Mouse (Mus musculus): Measurements from ENCODE around the gene Mef2c. TPM values are rescaled to one million over a fixed set of nuclear protein-coding genes. Genes with fewer than 3 reads are reported as not detected.

Gene Mef2c
- polyA plus RNA-seq, 1 experiment from 2014 or later, result 29.8 TPM

DNA sequence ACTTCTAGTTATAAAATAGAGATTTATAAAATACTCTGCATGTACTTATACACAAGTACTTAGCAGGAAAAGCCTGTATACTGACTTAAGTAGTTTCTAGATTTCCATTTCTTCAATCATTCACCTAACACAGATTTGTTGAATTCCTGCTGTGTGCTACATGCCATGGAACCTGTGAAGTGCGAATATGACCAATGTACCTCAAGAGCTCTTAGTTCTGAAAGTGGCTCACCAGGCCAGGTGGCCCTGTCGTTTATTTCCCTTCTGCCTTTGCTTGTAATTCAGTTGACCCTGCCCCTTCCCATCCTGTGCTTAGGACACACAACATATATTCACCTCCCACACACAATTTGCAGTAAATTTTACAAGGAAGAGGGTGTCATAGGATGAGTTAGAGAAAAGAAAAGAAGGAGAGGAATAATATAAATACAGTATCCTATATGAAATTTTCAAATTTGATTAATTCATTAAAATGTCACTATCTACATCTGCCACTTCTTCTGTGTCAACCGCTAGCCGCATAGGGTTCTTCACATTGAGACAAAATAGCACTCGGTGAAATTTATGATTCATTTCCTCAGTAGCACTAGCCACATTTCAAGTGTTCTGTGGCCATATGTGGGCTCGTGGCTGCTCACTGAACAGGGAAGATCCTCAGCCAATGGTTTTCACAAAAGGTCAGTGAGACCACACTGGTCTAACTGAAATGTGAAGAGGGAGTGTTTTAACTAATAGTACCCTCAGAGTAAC lies 93.3 kb downstream of the Mef2c start:
- no peak overlapping the region for H3K4me3 ChIP-seq (ENCODE audit: low read depth, low read length)
- H3K27ac ChIP-seq (replicated peaks; ENCODE audit: low read depth, low read length), result no peak overlapping the region
- no peak overlapping the region for H3K9ac ChIP-seq (replicated peaks; ENCODE audit: low read length)
- H3K27me3 ChIP-seq (ENCODE audit: control insufficient read depth, insufficient read depth, low read length), result no peaks in the 10 kb centered on the region
- no peaks in the 10 kb centered on the region for H3K9me3 ChIP-seq (replicated peaks; ENCODE audit: control insufficient read depth, low read length)
- ATAC-seq (replicated peaks; ENCODE audit: insufficient number of reproducible peaks, low FRiP score, low TSS enrichment, low read depth) (no peak), DNase-seq (ENCODE audit: low spot score) (no peak)
- 87% methylated on average over 6 of the region's 6 CpGs for WGBS
- H3K36me3 ChIP-seq (replicated peaks; ENCODE audit: control insufficient read depth, insufficient read depth, low read depth, low read length), result no peaks in the 10 kb centered on the region
- H3K4me1 ChIP-seq (ENCODE audit: control insufficient read depth, insufficient read depth, low read length), result no peaks in the 10 kb centered on the region
- H3K4me2 ChIP-seq (ENCODE audit: low read depth, low read length), result no peak overlapping the region

DNA sequence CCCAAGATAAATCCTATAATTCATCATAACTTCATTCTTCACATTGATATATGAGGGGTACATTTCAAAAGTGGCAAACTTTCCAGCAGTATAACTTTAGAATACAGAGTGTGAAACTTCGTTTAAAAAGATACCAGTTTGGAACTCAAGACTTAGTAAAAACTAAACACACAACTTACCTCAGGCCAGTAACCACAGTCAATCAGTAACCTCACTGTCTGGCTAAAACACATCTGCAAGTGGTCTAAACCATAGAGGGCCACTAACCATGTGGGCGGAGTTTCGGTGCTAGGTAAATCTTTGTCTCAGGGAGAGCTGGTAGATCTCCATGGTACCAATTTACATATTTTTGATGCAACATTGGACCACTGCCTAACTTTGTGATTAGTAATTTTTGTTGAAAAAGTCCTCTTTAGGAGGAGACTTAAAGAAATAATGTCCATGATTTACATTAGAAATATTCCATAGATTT lies 93.9 kb downstream of the Mef2c start:
- no peak for ATAC-seq (replicated peaks; ENCODE audit: insufficient number of reproducible peaks, low FRiP score, low TSS enrichment, low read depth)
- DNase-seq (ENCODE audit: low spot score), result no peak
- WGBS, result 96% methylated on average over 3 of the region's 3 CpGs

DNA sequence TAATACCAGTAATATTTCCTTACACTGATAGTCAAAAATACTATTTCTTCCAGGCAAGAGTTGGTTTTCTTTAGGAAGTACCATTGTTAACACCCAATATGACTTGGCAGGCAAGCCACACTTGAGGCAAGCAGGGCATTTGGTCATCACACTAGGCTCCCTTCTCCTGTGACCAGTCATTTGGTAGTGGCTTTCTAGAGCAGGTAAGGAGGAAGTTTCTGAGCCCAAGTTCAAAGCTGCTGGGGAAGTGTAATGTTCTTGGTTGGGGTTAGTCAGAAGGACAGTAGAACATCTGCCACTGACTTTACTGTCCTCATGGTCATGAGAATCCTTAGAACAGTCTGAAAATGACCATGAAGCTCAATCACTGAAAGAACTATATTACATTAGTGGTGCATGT lies 96.5 kb downstream of the Mef2c start:
- DNase-seq (ENCODE audit: low spot score), result no peak
- no peaks in the 10 kb centered on the region for H3K27me3 ChIP-seq (ENCODE audit: control insufficient read depth, insufficient read depth, low read length)
- no peak overlapping the region for H3K4me2 ChIP-seq (ENCODE audit: low read depth, low read length)
- no peak overlapping the region for H3K27ac ChIP-seq (replicated peaks; ENCODE audit: low read depth, low read length)
- no peaks in the 10 kb centered on the region for H3K9me3 ChIP-seq (replicated peaks; ENCODE audit: control insufficient read depth, low read length)
- no peak overlapping the region for H3K9ac ChIP-seq (replicated peaks; ENCODE audit: low read length)
- H3K4me1 ChIP-seq (ENCODE audit: control insufficient read depth, insufficient read depth, low read length), result no peaks in the 10 kb centered on the region
- no peak for ATAC-seq (replicated peaks; ENCODE audit: insufficient number of reproducible peaks, low FRiP score, low TSS enrichment, low read depth)
- H3K4me3 ChIP-seq (ENCODE audit: low read depth, low read length), result no peak overlapping the region
- no peaks in the 10 kb centered on the region for H3K36me3 ChIP-seq (replicated peaks; ENCODE audit: control insufficient read depth, insufficient read depth, low read depth, low read length)

More for the DNA sequence above, 93.9 kb downstream of the Mef2c start:
- no peak overlapping the region for H3K4me2 ChIP-seq (ENCODE audit: low read depth, low read length)
- H3K4me1 ChIP-seq (ENCODE audit: control insufficient read depth, insufficient read depth, low read length), result no peaks in the 10 kb centered on the region
- no peaks in the 10 kb centered on the region for H3K36me3 ChIP-seq (replicated peaks; ENCODE audit: control insufficient read depth, insufficient read depth, low read depth, low read length)
- no peak overlapping the region for H3K27ac ChIP-seq (replicated peaks; ENCODE audit: low read depth, low read length)
- no peak overlapping the region for H3K4me3 ChIP-seq (ENCODE audit: low read depth, low read length)
- no peak overlapping the region for H3K9ac ChIP-seq (replicated peaks; ENCODE audit: low read length)
- H3K27me3 ChIP-seq (ENCODE audit: control insufficient read depth, insufficient read depth, low read length), result no peaks in the 10 kb centered on the region
- no peaks in the 10 kb centered on the region for H3K9me3 ChIP-seq (replicated peaks; ENCODE audit: control insufficient read depth, low read length)

DNA sequence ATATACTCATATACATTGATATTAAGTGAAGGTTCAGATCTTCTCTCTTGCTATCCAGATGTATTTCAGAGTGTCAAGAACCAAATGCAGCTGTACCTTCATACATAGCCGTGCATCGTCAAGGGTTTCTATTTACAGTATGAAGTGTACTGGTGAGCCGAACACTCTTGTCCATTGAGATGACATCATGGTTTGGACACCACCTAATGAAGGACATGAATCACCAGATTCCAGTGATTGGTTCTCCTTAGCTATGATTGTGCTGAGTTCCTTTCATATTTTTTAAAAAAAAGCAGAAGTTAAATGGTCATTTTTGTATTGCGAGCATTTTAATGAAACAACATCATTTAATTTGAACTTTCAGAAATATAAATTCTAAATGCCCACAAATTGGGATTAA lies 97.9 kb downstream of the Mef2c start:
- Histone ChIP-seq H3K4me2 (ENCODE audit: low read depth, low read length) (no peak overlapping the region), H3K9me3 (replicated peaks; ENCODE audit: control insufficient read depth, low read length) (no peaks in the 10 kb centered on the region), H3K9ac (replicated peaks; ENCODE audit: low read length) (no peak overlapping the region), H3K4me1 (ENCODE audit: control insufficient read depth, insufficient read depth, low read length) (no peaks in the 10 kb centered on the region), H3K36me3 (replicated peaks; ENCODE audit: control insufficient read depth, insufficient read depth, low read depth, low read length) (no peaks in the 10 kb centered on the region), H3K27me3 (ENCODE audit: control insufficient read depth, insufficient read depth, low read length) (no peaks in the 10 kb centered on the region), H3K4me3 (ENCODE audit: low read depth, low read length) (no peak overlapping the region), H3K27ac (replicated peaks; ENCODE audit: low read depth, low read length) (no peak overlapping the region)
- WGBS, result 87% methylated on average over 4 of the region's 4 CpGs
- ATAC-seq (replicated peaks; ENCODE audit: insufficient number of reproducible peaks, low FRiP score, low TSS enrichment, low read depth), result no peak
- DNase-seq (ENCODE audit: low spot score), result no peak

DNA sequence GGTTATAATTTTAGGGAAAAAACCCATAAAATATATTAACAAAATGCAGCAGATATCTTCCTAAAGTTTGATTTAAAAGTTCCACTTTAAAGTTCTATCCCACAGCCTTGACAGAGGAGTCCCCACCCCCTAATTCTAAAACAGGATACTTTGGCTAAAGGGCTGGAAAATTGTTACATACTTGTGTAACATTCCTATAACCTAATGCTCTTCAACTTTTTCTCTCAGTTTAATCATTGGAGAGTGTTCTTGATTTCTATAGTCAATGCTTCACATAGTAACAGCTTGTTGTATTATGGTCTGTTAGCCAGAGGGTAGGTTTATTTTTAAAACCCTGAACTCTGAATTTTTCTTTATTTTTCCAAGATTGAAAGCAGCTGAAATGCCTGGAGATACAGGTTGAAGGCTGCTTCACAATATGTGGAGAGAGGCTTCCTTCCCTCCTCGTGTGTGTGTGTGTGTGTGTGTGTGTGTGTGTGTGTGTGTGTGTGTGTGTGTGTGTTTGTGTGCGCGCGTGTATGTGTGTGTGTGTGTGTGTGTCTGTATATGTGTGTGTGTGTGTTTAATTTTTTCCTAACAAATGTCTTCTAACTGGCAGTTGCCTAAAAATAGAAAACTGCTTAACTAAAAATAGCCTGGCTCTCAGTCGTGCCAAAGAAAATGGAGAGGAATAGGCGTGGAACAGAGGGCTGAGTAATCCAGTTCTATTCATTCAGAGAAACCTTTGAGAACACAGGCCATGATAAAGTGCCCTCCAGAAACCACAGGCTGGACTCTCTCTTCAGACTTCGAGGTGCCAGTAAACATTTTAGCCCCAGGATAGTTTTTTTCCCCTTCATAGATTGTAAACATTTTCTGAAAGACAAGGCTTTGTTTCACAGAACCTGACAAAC lies 99.8 kb downstream of the Mef2c start:
- no peak overlapping the region for H3K4me2 ChIP-seq (ENCODE audit: low read depth, low read length)
- no peaks in the 10 kb centered on the region for H3K9me3 ChIP-seq (replicated peaks; ENCODE audit: control insufficient read depth, low read length)
- no peaks in the 10 kb centered on the region for H3K4me1 ChIP-seq (ENCODE audit: control insufficient read depth, insufficient read depth, low read length)
- DNase-seq (ENCODE audit: low spot score), result peak; percentile 48
- H3K9ac ChIP-seq (replicated peaks; ENCODE audit: low read length), result no peak overlapping the region
- WGBS, result 35% methylated on average over 7 of the region's 7 CpGs
- 0 out of 2 replicates have a peak, but pooled peaks have one; percentile 54 for ATAC-seq (replicated peaks; ENCODE audit: insufficient number of reproducible peaks, low FRiP score, low TSS enrichment, low read depth)
- no peak overlapping the region for H3K27ac ChIP-seq (replicated peaks; ENCODE audit: low read depth, low read length)
- no peaks in the 10 kb centered on the region for H3K36me3 ChIP-seq (replicated peaks; ENCODE audit: control insufficient read depth, insufficient read depth, low read depth, low read length)
- H3K4me3 ChIP-seq (ENCODE audit: low read depth, low read length), result no peak overlapping the region
- H3K27me3 ChIP-seq (ENCODE audit: control insufficient read depth, insufficient read depth, low read length), result no peaks in the 10 kb centered on the region

DNA sequence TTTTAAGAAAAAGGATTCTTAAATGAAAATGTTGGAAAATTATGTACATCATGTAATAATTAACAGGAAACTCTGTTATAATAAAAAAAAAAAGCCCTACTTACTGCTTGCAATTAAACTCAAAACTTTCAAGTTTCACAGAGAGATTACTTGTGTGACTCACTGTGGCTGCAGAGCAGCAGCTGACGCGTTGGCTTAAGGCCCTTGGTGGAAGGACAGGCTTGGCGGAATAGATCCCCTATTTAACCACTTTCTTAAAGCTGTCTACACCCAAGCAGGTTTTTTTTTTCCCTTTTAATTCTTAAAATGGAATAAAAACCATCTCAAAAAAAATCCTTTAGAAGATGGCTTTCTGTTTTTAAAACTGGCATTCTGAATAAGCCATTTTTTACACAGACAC lies 100.5 kb downstream of the Mef2c start:
- 20% methylated on average over 3 of the region's 3 CpGs for WGBS
- ATAC-seq (replicated peaks; ENCODE audit: insufficient number of reproducible peaks, low FRiP score, low TSS enrichment, low read depth) (no peak), DNase-seq (ENCODE audit: low spot score) (peak; percentile 14)
- Histone ChIP-seq H3K9ac (replicated peaks; ENCODE audit: low read length) (no peak overlapping the region), H3K27me3 (ENCODE audit: control insufficient read depth, insufficient read depth, low read length) (no peaks in the 10 kb centered on the region), H3K4me2 (ENCODE audit: low read depth, low read length) (no peak overlapping the region), H3K9me3 (replicated peaks; ENCODE audit: control insufficient read depth, low read length) (no peaks in the 10 kb centered on the region), H3K4me3 (ENCODE audit: low read depth, low read length) (no peak overlapping the region), H3K36me3 (replicated peaks; ENCODE audit: control insufficient read depth, insufficient read depth, low read depth, low read length) (no peaks in the 10 kb centered on the region), H3K4me1 (ENCODE audit: control insufficient read depth, insufficient read depth, low read length) (no peaks in the 10 kb centered on the region), H3K27ac (replicated peaks; ENCODE audit: low read depth, low read length) (no peak overlapping the region)

DNA sequence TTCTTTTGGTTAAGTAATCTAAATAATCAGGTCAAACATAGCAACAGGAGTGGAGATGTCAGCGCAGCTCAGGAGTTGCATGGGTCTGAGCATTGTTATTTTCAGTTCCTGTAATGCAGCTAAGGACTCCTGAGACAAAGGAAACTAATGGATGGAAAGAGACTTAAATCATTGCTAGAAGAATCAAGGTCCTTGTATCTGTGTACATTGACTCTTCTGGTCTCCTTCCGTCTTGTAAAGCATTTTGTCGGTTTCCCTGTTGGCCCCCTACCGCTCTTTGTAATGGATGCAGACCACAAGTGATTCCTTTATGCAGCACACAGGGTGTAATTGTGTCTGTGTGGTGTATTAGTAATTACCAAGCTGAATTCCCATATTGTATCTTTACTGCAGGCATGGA lies 101.0 kb downstream of the Mef2c start:
- no peak overlapping the region for H3K4me2 ChIP-seq (ENCODE audit: low read depth, low read length)
- WGBS, result 32% methylated on average over 4 of the region's 4 CpGs

More for the DNA sequence above, 101.0 kb downstream of the Mef2c start:
- H3K36me3 ChIP-seq (replicated peaks; ENCODE audit: control insufficient read depth, insufficient read depth, low read depth, low read length), result no peaks in the 10 kb centered on the region
- no peaks in the 10 kb centered on the region for H3K9me3 ChIP-seq (replicated peaks; ENCODE audit: control insufficient read depth, low read length)
- H3K4me1 ChIP-seq (ENCODE audit: control insufficient read depth, insufficient read depth, low read length), result no peaks in the 10 kb centered on the region
- H3K27ac ChIP-seq (replicated peaks; ENCODE audit: low read depth, low read length), result no peak overlapping the region
- H3K4me3 ChIP-seq (ENCODE audit: low read depth, low read length), result no peak overlapping the region
- ATAC-seq (replicated peaks; ENCODE audit: insufficient number of reproducible peaks, low FRiP score, low TSS enrichment, low read depth) (no peak), DNase-seq (ENCODE audit: low spot score) (no peak)
- no peaks in the 10 kb centered on the region for H3K27me3 ChIP-seq (ENCODE audit: control insufficient read depth, insufficient read depth, low read length)
- no peak overlapping the region for H3K9ac ChIP-seq (replicated peaks; ENCODE audit: low read length)

Measured in embryonic facial prominence, embryonic 11.5 days (tissue).